Comparison of ENCODE assay signal across 7 mouse cellular contexts in the genomic region with DNA sequence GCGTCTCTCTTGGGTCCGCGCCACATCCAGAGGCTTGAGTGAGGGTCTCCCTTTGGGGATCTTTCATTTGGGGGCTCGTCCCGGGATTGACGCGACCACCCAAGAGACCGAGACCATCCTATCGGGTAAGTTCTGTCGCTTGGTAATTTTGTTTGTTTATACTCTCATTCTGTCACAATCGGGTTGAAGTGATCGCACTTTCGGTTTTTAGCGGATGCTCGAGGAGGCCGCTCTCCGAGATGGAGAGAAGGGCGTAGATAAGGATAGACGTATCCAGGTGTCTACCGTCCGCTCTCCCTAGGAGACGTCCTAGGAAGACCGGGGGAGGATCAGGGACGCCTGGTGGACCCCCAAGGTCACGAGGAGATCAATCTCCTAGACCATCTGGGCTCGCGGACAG.
DNase-seq lines count a peak whose midpoint lies in the region; ATAC-seq and TF ChIP-seq lines count a peak whose summit lies in the region.
"Not testable (repeated sequence)": the region's sequence is repeated elsewhere in the genome, so short reads cannot be mapped to it uniquely, and the experiment has no call there.

No protein-coding gene starts in this region.

- WGBS in heart, postnatal 0 days, result 64% methylated on average over 25 of the region's 27 CpGs
- 71% methylated on average over 27 of the region's 27 CpGs for WGBS in kidney, postnatal 0 days

- TF ChIP-seq EP300 in heart, postnatal 0 days (IDR thresholded peaks at IDR 0.05; ENCODE audit: low read depth), result not testable (repeated sequence)

- not testable (repeated sequence) for H3K9me3 ChIP-seq in heart, postnatal 0 days (replicated peaks; ENCODE audit: control insufficient read depth, low read length); kidney, postnatal 0 days (replicated peaks; ENCODE audit: low read length)

- not testable (repeated sequence) for H3K4me1 ChIP-seq in heart, postnatal 0 days (ENCODE audit: control insufficient read depth, insufficient read depth); kidney, postnatal 0 days (replicated peaks; ENCODE audit: insufficient read depth, low read length)

- DNase-seq in adrenal gland, adult 8-10 months, result peak; percentile 6
- DNase-seq in gastrocnemius, postnatal 10 days, result peak; percentile 2
- DNase-seq in heart, postnatal 0 days (ENCODE audit: low spot score); kidney, postnatal 0 days (ENCODE audit: low spot score): not testable (repeated sequence)
- DNase-seq in lung, adult 18-20 months, result peak; percentile 7 to 10
- peak; percentile 24 to 46 for DNase-seq in natural killer cell, adult 2 months (ENCODE audit: low spot score in 2 of 2)
- peak; percentile 3 for DNase-seq in thymus, postnatal 0 days (ENCODE audit: low spot score)

- H3K27ac ChIP-seq in heart, postnatal 0 days (ENCODE audit: low read depth); kidney, postnatal 0 days: not testable (repeated sequence)

- H3K4me3 ChIP-seq in heart, postnatal 0 days (ENCODE audit: low read depth, low read length), result peak overlapping the region; percentile 36
- H3K4me3 ChIP-seq in kidney, postnatal 0 days (replicated peaks; ENCODE audit: low read depth, low read length), result 0 out of 2 replicates have a peak overlapping the region, but pooled peaks have one; percentile 14

- ATAC-seq in heart, postnatal 0 days (ENCODE audit: insufficient read depth, low read depth); kidney, postnatal 0 days (replicated peaks; ENCODE audit: low FRiP score, low read depth): not testable (repeated sequence)

- not testable (repeated sequence) for H3K27me3 ChIP-seq in heart, postnatal 0 days (ENCODE audit: control insufficient read depth, insufficient read depth, low read length); kidney, postnatal 0 days (ENCODE audit: insufficient read depth, low read length)

- TF ChIP-seq CTCF in heart, postnatal 0 days (IDR thresholded peaks at IDR 0.05; ENCODE audit: low read depth); kidney, postnatal 0 days (IDR thresholded peaks at IDR 0.05; ENCODE audit: low read depth): not testable (repeated sequence)

- not testable (repeated sequence) for H3K36me3 ChIP-seq in heart, postnatal 0 days (replicated peaks; ENCODE audit: control insufficient read depth, insufficient read depth, low read length); kidney, postnatal 0 days (ENCODE audit: insufficient read depth, low read length)

- H3K4me2 ChIP-seq in heart, postnatal 0 days (ENCODE audit: low read depth, low read length), result peak overlapping the region; percentile 33; the same call in 1 of the 2 replicates
- H3K4me2 ChIP-seq in kidney, postnatal 0 days (ENCODE audit: low read length), result not testable (repeated sequence)

- not testable (repeated sequence) for H3K9ac ChIP-seq in heart, postnatal 0 days (replicated peaks; ENCODE audit: low read depth, low read length); kidney, postnatal 0 days (ENCODE audit: low read depth, low read length)
